Mouse (Mus musculus) gastrocnemius, postnatal 4 days (tissue): ENCODE data around the gene Cfap43. TPM values are rescaled to one million over a fixed set of nuclear protein-coding genes. Genes with fewer than 3 reads are reported as not detected.

Experiments
- DNase-seq, 2 experiments: peaks; one replicate each; pipeline ENCODE4 v3.0.0; 2021 to 2022; ENCODE audit warnings: low spot score in 2 of 2, mixed read lengths in 2 of 2
- total RNA-seq, 2 experiments: library from RNA; stranded (reverse); gene quantifications; 2 replicates each; pipeline ENCODE4 v1.2.3; 2021

Gene Cfap43
- total RNA-seq, 2 experiments from 2014 or later = 0.32 TPM; not detected in 1

GRCm38 (mm10) chr19:47798583-47798982 is 120.5 kb downstream of the Cfap43 start:
- DNase-seq = no peak

GRCm38 (mm10) chr19:47796699-47797098 is 122.4 kb downstream of the Cfap43 start:
- no peak for DNase-seq

GRCm38 (mm10) chr19:47795009-47795728 is 123.9 kb downstream of the Cfap43 start:
- DNase-seq = peak in 1 of 2 experiments; percentile 47

GRCm38 (mm10) chr19:47794331-47794730 is 124.8 kb downstream of the Cfap43 start:
- DNase-seq = no peak

- no peak for DNase-seq
Observed at GRCm38 (mm10) chr19:47790316-47791020, 128.6 kb downstream of the Cfap43 start.

- DNase-seq = no peak
Observed at GRCm38 (mm10) chr19:47783898-47784297, 135.2 kb downstream of the Cfap43 start.

GRCm38 (mm10) chr19:47780972-47781371 is 138.1 kb downstream of the Cfap43 start:
- DNase-seq = no peak

GRCm38 (mm10) chr19:47780145-47780544 is 138.9 kb downstream of the Cfap43 start:
- no peak for DNase-seq

- no peak for DNase-seq
Observed at GRCm38 (mm10) chr19:47777847-47778246, 141.2 kb downstream of the Cfap43 start.

- no peak for DNase-seq
Observed at GRCm38 (mm10) chr19:47755625-47756024, 163.5 kb downstream of the Cfap43 start.

GRCm38 (mm10) chr19:47754931-47755330 is 164.2 kb downstream of the Cfap43 start:
- no peak for DNase-seq

GRCm38 (mm10) chr19:47753921-47754320 is 165.2 kb downstream of the Cfap43 start:
- no peak for DNase-seq

- no peak for DNase-seq
Observed at GRCm38 (mm10) chr19:47752456-47752855, 166.6 kb downstream of the Cfap43 start.

GRCm38 (mm10) chr19:47750391-47750790 is 168.7 kb downstream of the Cfap43 start:
- no peak for DNase-seq

- no peak for DNase-seq
Observed at GRCm38 (mm10) chr19:47748950-47749349, 170.1 kb downstream of the Cfap43 start.

GRCm38 (mm10) chr19:47747072-47747471 is 172.0 kb downstream of the Cfap43 start:
- DNase-seq = no peak

GRCm38 (mm10) chr19:47731931-47732330 is 187.2 kb downstream of the Cfap43 start:
- peak; percentile 58 to 78 for DNase-seq

- peak; percentile 99 for DNase-seq
Observed at GRCm38 (mm10) chr19:47731071-47731881, 187.8 kb downstream of the Cfap43 start, which contains the start of gene Sfr1. TSS of gene Sfr1 (plus strand) at chr19:47731682.

GRCm38 (mm10) chr19:47730691-47731070 is 188.4 kb downstream of the Cfap43 start:
- peak; percentile 77 to 83 for DNase-seq

GRCm38 (mm10) chr19:47725643-47726140 is 193.4 kb downstream of the Cfap43 start:
- no peak for DNase-seq

- no peak for DNase-seq
Observed at GRCm38 (mm10) chr19:47724903-47725302, 194.2 kb downstream of the Cfap43 start.
